In the genomic region with DNA sequence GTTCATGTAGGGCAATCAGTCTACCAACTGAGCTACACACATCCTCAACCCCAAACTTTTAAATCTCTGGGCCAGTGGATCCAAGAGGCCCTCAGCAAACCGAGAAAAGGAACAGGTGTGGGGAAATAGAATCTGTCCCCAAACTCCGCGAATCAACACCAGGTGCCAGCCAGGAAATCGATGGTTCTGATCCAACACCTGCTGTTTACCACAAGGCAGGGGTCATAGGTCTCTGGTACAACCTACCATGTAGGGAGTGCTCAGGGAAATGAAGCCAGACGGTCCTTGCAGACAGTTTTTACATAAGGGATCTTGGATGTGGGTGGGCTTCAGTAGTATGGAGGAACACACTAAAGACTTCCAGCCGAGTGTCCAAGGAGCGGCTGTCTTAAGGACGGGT, we compare ENCODE assay signal across 24 mouse cellular contexts. TPM values are rescaled to one million over a fixed set of nuclear protein-coding genes. Genes with fewer than 3 reads are reported as not detected.
"Had no signal": no experiment of that assay in that cellular context is flagged by ENCODE, and none has a peak within 500 bp of the region (broad histone marks: within the 10 kb centered on the region; RNA-seq: fewer than 3 reads in every experiment).

No protein-coding gene starts in this region.

- ATAC-seq: hindbrain, embryonic 16.5 days; inflammation-experienced regulatory T-cells, adult 6 months; intestine, embryonic 15.5 days; intestine, postnatal 0 days had no signal

- H3K9me3 ChIP-seq: heart, embryonic 10.5 days; heart, embryonic 12.5 days; hindbrain, embryonic 10.5 days; hindbrain, embryonic 12.5 days; intestine, embryonic 15.5 days had no signal

- H3K27me3 ChIP-seq: heart, embryonic 12.5 days; hindbrain, embryonic 12.5 days; intestine, embryonic 15.5 days had no signal

- DNase-seq: gastrocnemius, postnatal 10 days; gastrocnemius, postnatal 25 days; heart, adult 18-20 months; heart, postnatal 10 days; heart, postnatal 4 days; kidney, adult 18-20 months; kidney, adult 8-10 months; kidney, postnatal 10 days; kidney, postnatal 25 days; kidney, postnatal 4 days had no signal

- H3K4me2 ChIP-seq: heart, embryonic 12.5 days; hindbrain, embryonic 12.5 days; hindbrain, embryonic 14.5 days; intestine, embryonic 15.5 days; liver, embryonic 11.5 days had no signal

- H3K4me3 ChIP-seq: heart, embryonic 10.5 days; heart, embryonic 12.5 days; hindbrain, embryonic 10.5 days; hindbrain, embryonic 12.5 days; intestine, embryonic 15.5 days; layer of hippocampus, adult 2 months; left cerebral cortex, adult 2 months had no signal

- H3K27ac ChIP-seq: heart, embryonic 10.5 days; hindbrain, embryonic 10.5 days; hindbrain, embryonic 12.5 days; hindbrain, embryonic 14.5 days; intestine, embryonic 15.5 days; layer of hippocampus, adult 2 months; left cerebral cortex, adult 2 months; liver, embryonic 14.5 days had no signal

- H3K36me3 ChIP-seq: heart, embryonic 10.5 days; heart, embryonic 12.5 days; hindbrain, embryonic 10.5 days; hindbrain, embryonic 12.5 days; intestine, embryonic 15.5 days had no signal

- H3K9ac ChIP-seq: heart, embryonic 12.5 days; hindbrain, embryonic 12.5 days; hindbrain, embryonic 14.5 days; intestine, embryonic 15.5 days; liver, embryonic 14.5 days had no signal

RNA-seq across cellular contexts. Expression of a gene that starts 21.5 kb away (rescaled TPM):
- total RNA-seq: gastrocnemius, postnatal 10 days; layer of hippocampus, adult 2 months; layer of hippocampus, postnatal 25 days had no signal
- polyA plus RNA-seq: liver, embryonic 11.5 days had no signal
